Mouse (Mus musculus) embryonic facial prominence, embryonic 12.5 days (tissue): ENCODE results near the gene C1qtnf9. TPM values are rescaled to one million over a fixed set of nuclear protein-coding genes. Genes with fewer than 3 reads are reported as not detected.

Source experiments
- ATAC-seq: fragments of 200-750 bp; cut with Nextera tagmentation; 2 replicates; pipeline ENCODE4 v1.8.0; 2017; ENCODE audit not compliant: insufficient number of reproducible peaks, insufficient read depth, low FRiP score, low TSS enrichment
- H3K27ac ChIP-seq: fragments of 300-500 bp; sonication (generic); 2 replicates; pipeline ENCODE4 v1.5.1; 2016; ENCODE audit warnings: mild to moderate bottlenecking
- H3K27me3 ChIP-seq: fragments of 300-500 bp; sonication (generic); 2 replicates; pipeline ENCODE4 v1.6.1; 2016; ENCODE audit warnings: mild to moderate bottlenecking, moderate library complexity
- H3K36me3 ChIP-seq: fragments of 300-500 bp; sonication (generic); 2 replicates; pipeline ENCODE4 v1.6.1; 2016; ENCODE audit warnings: mild to moderate bottlenecking
- H3K4me1 ChIP-seq: fragments of 300-500 bp; sonication (generic); 2 replicates; pipeline ENCODE4 v1.6.1; 2016
- H3K4me2 ChIP-seq: fragments of 300-500 bp; sonication (generic); replicated peaks from 2 replicates; pipeline ENCODE4 v1.6.1; 2016; ENCODE audit warnings: mild to moderate bottlenecking, moderate library complexity
- H3K4me3 ChIP-seq: fragments of 300-500 bp; sonication (generic); 2 replicates; pipeline ENCODE4 v1.5.1; 2016; ENCODE audit warnings: mild to moderate bottlenecking
- H3K9ac ChIP-seq: fragments of 300-500 bp; sonication (generic); 2 replicates; pipeline ENCODE4 v1.6.1; 2016; ENCODE audit warnings: mild to moderate bottlenecking, moderate library complexity
- H3K9me3 ChIP-seq: fragments of 300-500 bp; sonication (generic); 2 replicates; pipeline ENCODE4 v1.6.1; 2016; ENCODE audit warnings: mild to moderate bottlenecking, moderate library complexity
- WGBS: fragments of 180-500 bp; shearing (Covaris S2); methylation state at CpG from one replicate; pipeline ENCODE4 v1.1.7; 2016; 5-methylcytosine and 5-hydroxymethylcytosine counted together
- polyA plus RNA-seq: library from polyadenylated mRNA; unstranded; fragments of >200 nt; fragmentation: Nextera tagmentation; extraction: Ambion mirVana; gene quantifications from 2 replicates; pipeline ENCODE4 v1.2.1, GENCODE M21; 2016

The C1qtnf9 gene
- polyA plus RNA-seq, 1 experiment from 2014 or later = 0.38 TPM

DNA sequence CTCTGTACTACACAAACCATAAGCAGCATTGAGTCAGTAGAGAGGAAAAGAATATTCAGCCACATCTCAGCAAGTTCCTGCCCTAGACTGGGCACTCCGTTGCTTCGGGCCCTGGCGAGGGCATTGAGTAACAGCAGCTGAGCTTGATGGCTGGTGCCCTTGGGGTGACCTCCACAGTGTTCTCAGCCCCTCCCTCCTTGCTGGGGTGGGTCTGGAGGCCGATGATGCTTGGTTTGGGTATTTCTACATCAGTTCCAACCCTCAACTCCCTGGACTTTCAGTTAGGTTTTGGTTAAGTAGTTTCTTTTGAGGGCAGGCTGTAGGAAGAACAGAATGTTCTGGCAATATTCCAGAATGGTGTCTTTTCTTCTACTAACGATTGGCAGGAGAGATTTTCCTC, 50.1 kb downstream of the C1qtnf9 start:
- Histone ChIP-seq H3K9ac (no peak overlapping the region), H3K4me1 (no peaks in the 10 kb centered on the region), H3K36me3 (no peaks in the 10 kb centered on the region), H3K27me3 (no peaks in the 10 kb centered on the region), H3K4me2 (no peak overlapping the region), H3K4me3 (no peak overlapping the region), H3K9me3 (no peaks in the 10 kb centered on the region), H3K27ac (no peak overlapping the region)
- WGBS = 83% methylated on average over 5 of the region's 5 CpGs
- no peak for ATAC-seq

DNA sequence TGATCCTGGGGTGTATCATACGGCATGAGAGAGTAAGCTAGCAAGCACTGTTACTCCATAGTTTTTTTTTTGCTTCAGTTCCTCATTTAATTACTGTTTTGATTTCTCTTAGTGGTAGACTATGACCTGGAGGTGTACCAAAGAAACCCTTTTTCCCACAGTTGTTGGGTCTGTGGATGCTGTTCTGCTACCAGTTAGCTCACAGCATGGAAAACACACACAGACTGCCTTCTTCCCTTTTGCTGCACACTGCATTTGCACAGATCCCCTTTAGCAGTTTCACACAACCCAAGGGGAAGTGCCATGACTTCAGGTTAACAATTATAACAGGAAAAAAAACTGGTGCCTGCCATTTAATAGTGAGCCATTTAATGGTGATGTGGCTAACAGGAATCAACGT, 62.2 kb downstream of the C1qtnf9 start:
- Histone ChIP-seq H3K27ac (no peak overlapping the region), H3K27me3 (no peaks in the 10 kb centered on the region), H3K9ac (no peak overlapping the region), H3K36me3 (peaks cover 28% of the 10 kb centered on the region), H3K4me1 (no peaks in the 10 kb centered on the region), H3K9me3 (no peaks in the 10 kb centered on the region; the same call in 1 of the 2 replicates), H3K4me3 (no peak overlapping the region), H3K4me2 (no peak overlapping the region)
- WGBS = 86% methylated on average over 2 of the region's 2 CpGs
- no peak for ATAC-seq

Other genes starting within 250 kb of the C1qtnf9 start
- 23.0 and 24.6 TPM in 2 replicates for gene Spata13, start 134.1 kb upstream of the C1qtnf9 start, polyA plus RNA-seq
- 23.7 and 25.1 TPM in 2 replicates for gene Mipep, start 16.4 kb downstream of the C1qtnf9 start, polyA plus RNA-seq